Mouse (Mus musculus): ENCODE measurements around the gene Nrxn3.

GRCm38 (mm10) chr12:90181566-90181965 lies 1458.9 kb downstream of the Nrxn3 start:
- no peak for TF ChIP-seq CTCF (IDR thresholded peaks at IDR 0.05; ENCODE audit: low read depth, low read length)
- TF ChIP-seq POLR2A (IDR thresholded peaks at IDR 0.05; ENCODE audit: borderline replicate concordance, low read depth, low read length) = no peak
